Mouse (Mus musculus) CH12.LX (cell line): ENCODE measurements around the gene Eif4a3.

Experiments used
- BHLHE40 ChIP-seq: IDR thresholded peaks from 2 replicates; pipeline ENCODE4 v1.6.1; 2011; ENCODE audit warnings: mild to moderate bottlenecking, low read depth, low read length, improper control_type of control experiment
- CHD2 ChIP-seq: IDR thresholded peaks from 2 replicates; pipeline ENCODE4 v1.6.1; 2011; ENCODE audit warnings: low read length, improper control_type of control experiment
- CTCF ChIP-seq, 2 experiments: IDR thresholded peaks in 1 of 2; conservative IDR thresholded peaks in 1 of 2; 2 replicates each; pipeline ENCODE4 v1.5.1; 2011 to 2012; ENCODE audit warnings: low read depth in 2 of 2, low read length in 2 of 2, improper control_type of control experiment in 1 of 2, inconsistent platforms in 1 of 2, mild to moderate bottlenecking in 1 of 2, moderate library complexity in 1 of 2
- EP300 ChIP-seq: IDR thresholded peaks from 2 replicates; pipeline ENCODE4 v1.6.1; 2011; ENCODE audit warnings: low read length, improper control_type of control experiment
- MAFK ChIP-seq: IDR thresholded peaks from 2 replicates; pipeline ENCODE4 v1.6.1; 2011; ENCODE audit warnings: low read length, improper control_type of control experiment; ENCODE audit not compliant: insufficient replicate concordance
- POLR2A ChIP-seq: IDR thresholded peaks from 2 replicates; pipeline ENCODE4 v1.6.1; 2011; ENCODE audit warnings: low read depth, mild to moderate bottlenecking, improper control_type of control experiment, low read length
- POLR2AphosphoS2 ChIP-seq: IDR thresholded peaks from 2 replicates; pipeline ENCODE4 v1.6.1; 2011; ENCODE audit warnings: low read depth, low read length, improper control_type of control experiment
- TCF12 ChIP-seq: IDR thresholded peaks from 2 replicates; pipeline ENCODE4 v1.6.1; 2014; ENCODE audit warnings: low read depth, mild to moderate bottlenecking, inconsistent platforms, low read length, improper control_type of control experiment

DNA sequence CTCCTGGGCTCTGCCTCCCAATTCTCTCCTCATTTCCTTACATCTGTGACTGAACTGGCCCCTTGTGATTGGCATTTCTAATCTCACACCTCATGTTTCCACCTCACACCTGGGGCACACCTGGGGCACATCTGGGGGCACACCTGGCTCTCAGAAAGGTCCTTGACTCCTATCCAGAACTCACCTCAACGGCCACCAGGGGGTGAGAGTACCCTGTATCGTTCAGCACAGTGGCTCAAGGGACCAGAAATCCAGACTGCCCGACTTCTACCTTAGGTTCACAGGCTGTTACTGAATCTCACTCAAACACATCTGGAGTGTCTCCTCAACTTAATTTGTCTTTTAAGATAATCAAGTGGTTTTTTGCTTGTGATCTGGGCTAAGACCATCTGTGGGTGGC, 32.1 kb upstream of the Eif4a3 start:
- TF ChIP-seq CTCF (conservative IDR thresholded peaks at IDR 0.05 in 1 of 2, IDR thresholded peaks at IDR 0.05 in 1 of 2; ENCODE audit: low read depth in 2 of 2, low read length in 2 of 2) (peak in 1 of 2 experiments; percentile 63; a peak in 2 of 4 replicates), POLR2AphosphoS2 (no peak), EP300 (no peak), TCF12 (no peak), BHLHE40 (no peak), POLR2A (no peak), CHD2 (no peak), MAFK (no peak)
